Mouse (Mus musculus): ENCODE data around the gene Arhgef6.

The Arhgef6 gene

DNA sequence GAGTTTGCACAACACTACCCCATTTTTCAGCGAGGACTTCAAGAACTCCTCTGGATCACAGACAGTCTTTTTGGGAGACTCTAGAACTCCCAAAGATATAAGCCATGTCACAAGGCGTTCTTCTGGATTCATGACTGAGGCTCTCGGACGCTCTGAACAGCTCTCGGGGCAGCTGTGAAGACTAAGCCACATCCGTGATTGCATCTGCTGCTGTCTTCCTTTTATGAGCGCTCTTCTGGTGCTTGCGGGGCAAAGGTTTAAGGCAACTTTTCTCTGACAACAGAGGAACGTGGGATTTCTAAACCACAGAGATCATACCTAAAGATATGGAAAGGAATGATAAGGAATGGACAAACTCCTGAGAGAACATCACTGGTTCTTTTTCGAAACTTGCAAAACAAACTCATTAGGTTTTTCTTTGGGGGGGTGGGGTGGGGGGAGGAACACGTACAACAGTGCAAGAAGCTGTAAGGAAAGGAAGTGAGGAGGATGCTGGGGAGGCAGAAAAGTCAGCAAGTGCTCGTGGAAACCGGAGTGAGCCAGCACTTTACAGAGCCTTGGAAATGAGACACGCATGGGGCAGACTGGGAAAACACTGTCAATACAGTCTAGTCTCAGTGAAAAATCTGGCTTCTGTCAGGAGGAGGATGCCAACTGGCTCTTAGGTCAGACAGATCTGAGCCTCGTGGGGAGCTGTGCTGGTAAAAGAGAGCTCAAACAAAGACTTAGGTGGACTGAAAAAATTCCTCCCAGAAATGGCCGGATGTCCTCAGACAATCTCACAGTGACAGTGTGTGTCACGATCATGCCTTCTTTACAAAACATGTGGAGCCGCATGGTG, at the start of gene Arhgef6:
Arhgef6 (minus strand) TSS at position 359 of the 841 bp plus-strand sequence.
- no peak for DNase-seq (ENCODE audit: low spot score in 2 of 2)

DNA sequence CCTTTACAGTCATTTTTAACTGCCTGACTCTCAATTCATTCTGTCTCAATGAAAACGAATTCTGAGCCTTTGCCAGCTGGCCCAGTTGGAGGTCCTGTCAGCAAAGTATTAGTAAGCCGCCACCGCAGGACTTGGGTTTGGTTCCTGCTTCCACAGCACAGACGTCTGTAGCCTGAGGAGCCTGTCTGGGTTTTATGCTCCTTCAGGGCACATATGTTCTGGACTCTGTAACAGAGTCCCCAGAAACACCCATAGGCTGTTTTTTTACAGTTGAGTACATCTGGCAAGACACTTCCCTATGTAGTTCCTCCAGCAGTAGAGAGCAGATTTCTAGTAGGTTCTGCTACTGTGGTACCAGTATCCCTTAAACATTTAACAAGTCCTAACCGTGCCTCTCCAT, 42.4 kb upstream of the Arhgef6 start:
- DNase-seq (ENCODE audit: low spot score in 2 of 2), result no peak

DNA sequence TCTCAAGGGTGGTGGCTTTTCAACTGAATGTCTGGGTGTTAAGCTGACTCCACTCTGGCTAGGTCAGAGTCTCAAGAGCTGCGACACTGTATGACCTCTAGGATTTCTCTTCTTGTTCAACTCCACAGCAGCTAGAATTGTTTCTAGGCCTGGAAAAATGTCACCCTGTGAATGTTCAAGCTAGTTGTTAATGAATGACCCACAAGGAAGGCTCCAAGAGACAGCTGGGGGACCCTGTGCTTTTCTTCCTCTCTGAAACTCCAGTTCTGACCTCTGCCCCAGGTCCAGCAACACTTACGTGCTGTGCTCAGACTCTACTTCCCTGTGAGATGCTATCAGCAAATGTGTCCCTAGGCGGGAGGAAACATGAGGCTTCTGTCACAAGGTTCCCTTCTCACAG, 40.0 kb upstream of the Arhgef6 start:
- no peak for DNase-seq (ENCODE audit: low spot score in 2 of 2)

DNA sequence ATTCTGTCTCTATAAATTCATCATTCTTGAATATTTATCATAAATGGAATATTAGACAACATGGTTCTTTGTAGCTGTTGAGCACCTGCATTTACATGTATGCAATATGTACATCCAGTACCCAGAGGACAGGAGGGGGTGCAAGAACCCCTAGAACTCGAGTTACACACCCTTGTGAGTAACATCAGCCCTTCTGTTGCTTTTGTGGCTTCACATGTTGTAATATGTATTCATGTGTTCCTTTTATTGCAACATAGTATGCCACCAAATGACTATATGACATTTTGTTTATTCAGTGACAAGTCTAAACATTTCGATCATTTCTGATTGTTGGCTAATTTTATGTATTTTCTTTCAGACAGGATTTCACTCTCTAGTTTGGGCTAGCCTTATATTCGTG, 38.6 kb upstream of the Arhgef6 start:
- DNase-seq (ENCODE audit: low spot score in 2 of 2), result no peak

DNA sequence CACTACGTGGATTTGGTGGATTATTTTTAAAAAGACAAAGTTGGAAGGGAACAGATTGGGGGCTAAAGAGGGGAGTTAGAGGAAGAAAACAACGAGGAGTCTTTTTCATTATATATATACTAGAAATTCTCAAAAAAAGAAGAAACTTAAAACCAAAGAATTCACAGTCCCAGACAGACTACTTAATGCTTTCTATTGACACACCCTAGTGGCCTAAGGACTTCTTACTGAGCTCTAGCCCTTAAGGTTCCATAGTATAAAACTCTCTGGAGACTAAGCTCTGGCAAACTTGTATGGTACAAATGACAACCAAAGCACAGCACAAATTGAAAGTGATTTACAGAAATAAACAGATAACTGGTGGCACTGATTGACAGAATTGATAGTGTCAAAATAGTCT, 35.5 kb upstream of the Arhgef6 start:
- DNase-seq (ENCODE audit: low spot score in 2 of 2), result no peak

DNA sequence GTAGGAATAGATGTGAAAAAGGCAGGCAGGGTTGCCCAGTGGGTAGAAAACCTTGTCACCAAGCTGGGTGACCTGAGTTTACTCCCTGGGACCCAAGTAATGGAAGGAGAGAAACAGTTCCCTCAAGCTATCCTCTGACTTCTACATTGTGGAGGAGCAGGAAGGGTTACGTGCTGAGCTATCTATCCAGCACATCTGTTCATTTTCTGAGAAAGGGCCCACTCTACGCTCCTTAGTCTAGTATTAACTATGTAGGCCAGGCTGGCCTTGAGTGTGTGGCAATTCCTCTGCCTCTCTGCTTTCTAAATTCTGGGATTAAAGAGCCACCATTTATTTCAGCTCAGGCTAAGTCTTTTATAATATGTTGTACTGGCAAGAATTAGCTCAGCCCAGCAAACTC, 35.0 kb upstream of the Arhgef6 start:
- no peak for DNase-seq (ENCODE audit: low spot score in 2 of 2)

DNA sequence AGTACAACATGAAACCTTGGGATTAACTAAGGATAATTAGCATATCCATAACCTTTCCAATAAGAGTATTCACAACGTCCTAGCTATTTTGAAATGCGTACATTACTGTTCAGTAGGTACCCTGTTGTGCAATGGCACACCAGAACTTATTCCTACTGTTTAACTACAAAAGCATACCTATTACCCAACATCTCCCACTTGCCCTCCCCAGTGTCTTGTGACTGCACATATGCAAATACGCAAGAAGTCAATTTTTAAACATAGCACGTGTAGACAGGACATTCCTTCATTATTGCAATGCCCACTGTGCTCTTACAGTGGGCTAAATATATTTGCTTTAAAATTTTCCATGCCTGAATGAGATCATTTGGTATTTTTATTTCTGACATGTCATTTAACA, 34.4 kb upstream of the Arhgef6 start:
- no peak for DNase-seq (ENCODE audit: low spot score in 2 of 2)

DNA sequence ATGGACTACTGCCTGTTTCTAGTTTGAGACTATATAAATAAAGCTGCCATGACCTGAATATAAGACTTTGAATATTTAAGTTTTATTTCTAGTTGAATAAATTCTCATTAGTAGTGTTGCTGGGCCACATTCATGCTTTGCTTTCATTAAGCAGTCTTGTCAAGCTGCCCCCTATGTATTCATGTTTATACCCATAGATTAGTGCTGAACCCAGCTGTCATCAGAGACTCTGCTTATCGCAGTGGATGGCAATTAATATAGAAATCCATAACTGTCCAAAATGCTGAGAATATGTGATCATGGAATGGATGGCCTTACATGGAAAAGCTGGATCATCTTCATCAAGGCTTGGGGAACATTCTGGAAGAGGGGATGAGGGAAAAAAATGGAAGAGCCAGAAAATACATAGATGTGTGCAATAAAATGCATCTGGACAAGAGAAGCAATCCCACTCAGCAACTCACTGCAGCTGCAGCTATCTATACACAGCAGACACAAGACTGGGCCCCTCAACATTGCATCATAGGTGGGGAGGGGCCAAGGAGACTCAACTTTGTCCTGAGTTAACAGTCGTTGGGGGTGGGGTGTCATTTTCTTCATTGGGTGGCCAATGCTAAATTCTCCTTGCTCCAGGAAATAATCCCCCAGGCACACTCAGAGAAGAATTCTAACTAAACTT, 26.5 kb upstream of the Arhgef6 start:
- DNase-seq (ENCODE audit: low spot score in 2 of 2), result no peak

DNA sequence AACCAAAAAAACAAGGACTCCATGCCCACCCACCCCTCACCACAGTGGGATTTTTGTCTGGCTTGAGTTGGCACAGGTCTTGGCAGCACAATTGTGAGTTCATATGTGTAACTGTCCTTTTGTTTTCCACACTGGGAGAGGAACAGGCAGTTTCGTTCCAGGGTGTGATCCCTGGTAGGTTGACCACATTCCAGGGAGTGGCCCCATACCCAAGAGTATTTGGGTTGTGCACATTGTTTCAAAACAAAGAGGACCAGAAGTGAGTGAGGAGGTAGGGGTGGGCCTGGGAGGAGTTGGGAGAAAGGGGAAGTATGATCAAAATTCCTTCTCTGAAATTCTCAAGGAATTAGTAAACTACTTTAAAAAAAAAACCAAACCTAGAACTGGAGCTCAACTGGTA, 20.8 kb upstream of the Arhgef6 start:
- DNase-seq (ENCODE audit: low spot score in 2 of 2), result no peak

DNA sequence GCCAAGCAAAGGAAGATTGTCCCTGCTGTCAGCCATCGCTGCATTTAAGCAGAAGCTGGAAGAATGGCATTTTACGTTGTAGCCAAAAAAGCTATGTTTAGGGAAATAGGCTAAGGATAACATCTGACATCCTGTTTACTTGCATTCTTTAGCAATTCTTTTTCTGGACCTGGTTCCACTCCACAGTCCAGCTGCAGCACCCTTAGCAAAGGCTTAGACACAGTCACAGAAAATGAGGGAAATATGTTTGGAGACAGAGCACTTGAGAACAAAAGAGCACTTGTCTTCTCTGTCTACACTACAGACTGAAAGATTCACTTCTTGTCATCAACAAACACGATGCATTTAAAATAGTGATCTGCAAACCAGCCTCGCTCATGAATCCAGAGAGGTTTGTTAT, 691 bp upstream of the Arhgef6 start:
- DNase-seq (ENCODE audit: low spot score in 2 of 2), result no peak

DNA sequence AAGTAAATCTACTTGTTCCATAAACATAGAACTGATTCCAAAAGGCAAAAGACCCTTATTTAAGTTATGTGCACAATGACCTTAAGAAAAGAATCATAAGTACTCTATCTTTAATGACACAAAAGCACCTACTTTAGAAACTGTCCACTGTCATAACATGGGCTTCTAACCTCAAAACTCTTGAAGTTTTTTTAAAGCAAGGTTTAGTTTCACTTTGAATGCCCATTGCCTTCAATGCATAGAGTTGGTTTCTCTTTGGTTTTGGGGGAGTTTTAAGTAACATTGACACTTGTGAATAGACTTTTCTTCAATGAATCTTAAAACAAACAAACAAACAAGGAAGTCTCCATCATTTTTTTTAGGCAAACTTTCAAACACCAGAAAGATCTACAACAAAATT, 947 bp downstream of the Arhgef6 start:
- no peak for DNase-seq (ENCODE audit: low spot score in 2 of 2)

DNA sequence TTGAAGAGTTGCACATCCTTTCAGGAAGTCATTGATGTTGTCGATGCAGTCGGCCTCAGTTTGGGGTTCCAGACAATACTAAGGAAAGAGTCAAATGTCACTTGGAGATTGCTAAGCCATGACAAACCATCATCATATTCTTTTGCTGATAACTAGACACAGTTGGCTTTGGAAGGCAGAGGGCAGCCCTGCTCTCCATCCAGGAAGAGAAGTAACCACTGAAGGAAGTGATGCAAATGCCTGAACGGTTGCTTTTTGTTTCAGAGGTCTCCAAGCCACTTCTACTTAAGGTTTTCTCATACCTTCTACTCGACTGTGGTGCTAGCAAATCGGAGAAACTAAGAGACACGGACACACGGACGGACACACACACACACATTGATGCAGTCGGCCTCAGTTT, 1.6 kb downstream of the Arhgef6 start:
- no peak for DNase-seq (ENCODE audit: low spot score in 2 of 2)

DNA sequence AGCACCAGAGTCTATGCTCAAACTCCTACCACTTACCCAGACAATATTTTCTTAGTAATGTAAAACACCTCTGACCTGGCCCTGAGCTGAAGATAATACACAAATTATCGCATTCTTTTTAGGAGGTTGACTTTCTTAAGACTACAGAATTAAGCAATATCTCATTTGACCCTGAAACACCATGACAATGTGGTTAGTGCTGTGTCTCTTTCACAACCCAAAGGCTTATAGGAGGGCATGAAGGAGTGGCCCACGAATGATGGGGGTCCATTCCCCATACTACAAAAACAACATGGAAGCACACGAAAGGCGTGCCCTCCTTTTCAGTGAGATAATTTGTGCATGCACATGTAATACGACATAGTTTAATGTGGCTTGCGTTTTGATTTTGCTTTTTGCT, 3.2 kb downstream of the Arhgef6 start:
- DNase-seq (ENCODE audit: low spot score in 2 of 2), result no peak

DNA sequence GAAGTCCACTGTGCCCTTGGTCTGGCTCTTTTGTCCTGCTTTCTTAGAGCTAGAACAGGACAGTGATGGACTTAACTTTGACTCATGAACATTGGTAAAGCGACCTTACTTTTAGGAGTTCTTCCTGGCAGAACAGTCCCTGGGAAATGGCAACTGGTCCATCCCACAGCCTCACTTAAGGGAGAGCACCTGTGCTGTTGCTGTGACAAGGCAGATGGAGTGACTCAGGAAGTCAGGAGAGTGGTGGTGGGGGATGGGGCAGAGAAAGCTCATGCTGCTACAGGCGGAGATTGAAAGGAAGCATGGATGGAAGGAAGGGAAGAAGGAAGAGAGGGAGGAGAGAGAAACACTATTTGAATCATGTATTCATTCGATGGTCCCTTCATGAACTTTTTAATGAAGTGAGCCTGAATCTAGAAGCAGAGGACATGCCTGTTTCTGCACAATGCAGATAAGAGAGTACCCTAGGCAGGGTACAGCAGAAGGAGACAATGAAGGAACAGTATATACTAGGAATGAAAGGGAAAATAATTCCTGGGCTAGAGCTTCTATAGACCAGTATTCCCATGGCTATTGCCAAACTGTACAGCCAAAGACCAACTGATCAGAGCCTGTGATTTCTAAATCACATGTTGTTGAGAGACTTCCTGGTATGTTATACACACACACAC, 10.7 kb downstream of the Arhgef6 start:
- DNase-seq (ENCODE audit: low spot score in 2 of 2), result no peak

DNA sequence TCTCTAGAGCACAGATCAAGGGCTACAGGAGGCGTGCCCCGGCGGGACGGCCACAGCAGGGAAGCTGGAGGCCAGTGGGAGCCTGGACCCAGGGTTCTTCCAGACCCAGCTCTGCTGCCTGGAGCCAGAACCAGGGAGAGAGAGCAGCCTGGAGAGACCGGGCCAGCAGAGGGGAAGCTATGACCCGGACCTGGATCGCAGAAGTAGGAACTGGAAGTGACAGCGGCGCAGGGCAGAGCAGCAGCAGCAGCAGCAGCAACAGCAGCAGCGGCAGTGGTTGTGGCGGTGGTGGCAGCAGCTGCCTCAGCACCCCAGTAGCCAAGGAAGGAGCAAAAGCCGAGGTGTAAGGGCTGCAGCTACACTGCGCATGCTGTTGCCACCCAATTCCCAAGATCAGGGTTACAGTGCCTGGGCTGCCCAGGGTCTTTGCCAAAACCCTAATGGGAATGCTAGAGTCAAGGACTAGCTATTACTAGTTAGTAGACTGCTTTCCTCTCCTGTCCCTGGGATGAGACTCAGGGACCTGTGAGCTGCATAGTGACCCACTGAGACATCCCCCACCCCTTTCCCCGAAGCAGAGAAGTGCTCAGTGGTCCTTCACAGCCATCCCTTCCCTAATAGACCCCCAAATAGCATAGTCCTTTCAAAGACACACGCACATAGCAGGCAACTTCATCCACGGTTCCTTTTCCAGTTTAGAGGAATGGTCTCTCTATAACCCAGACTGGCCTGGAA, 11.9 kb downstream of the Arhgef6 start:
- no peak for DNase-seq (ENCODE audit: low spot score in 2 of 2)

DNA sequence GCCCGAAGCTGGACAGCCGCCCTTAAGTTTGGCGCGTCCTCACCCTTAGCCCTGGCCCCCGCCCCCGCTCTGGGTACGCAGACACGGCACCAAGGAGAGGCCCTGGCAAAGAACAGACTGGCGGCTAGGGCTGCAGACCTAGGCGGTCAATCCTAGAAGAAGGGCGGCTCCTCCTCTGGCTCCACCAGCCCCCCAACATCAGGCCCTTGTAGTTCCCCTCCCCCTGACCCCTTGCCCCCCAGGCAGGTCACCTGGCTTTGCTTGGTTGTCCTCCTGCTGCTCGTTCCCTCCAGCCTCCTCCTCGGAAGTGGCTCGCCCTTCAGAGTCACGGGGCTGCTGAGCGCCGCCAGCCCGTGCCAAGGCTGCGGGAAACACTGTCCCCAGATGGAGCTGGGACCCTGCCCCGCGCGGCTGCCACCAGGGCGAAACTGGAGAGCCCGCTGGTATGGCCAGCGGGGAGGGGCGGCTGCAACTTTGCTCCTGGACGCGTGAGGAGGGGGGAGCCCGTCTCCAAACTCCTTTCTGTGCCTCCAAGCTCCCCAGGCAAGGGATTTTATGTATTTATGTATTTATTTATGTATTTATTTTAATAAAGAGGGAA, 12.6 kb downstream of the Arhgef6 start:
- no peak for DNase-seq (ENCODE audit: low spot score in 2 of 2)

DNA sequence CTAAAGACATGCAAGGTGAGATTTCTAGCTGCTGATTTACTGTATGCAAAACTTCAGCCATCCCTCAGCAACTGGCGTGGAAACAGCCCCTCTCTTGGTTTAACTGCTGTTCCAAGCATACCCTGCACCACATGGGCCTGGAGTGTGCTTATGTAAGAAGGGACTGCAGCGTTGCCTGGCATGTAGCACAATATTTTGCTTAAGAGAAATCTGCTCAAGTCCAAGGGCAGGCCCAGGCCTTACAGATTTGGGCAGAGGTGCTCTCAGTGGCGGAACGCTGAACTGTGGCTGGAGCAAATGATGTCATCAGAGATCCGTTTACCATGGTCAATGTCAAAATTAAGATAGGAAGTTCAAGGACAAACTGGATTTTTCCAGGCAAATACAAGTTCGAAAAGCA, 13.6 kb downstream of the Arhgef6 start:
- no peak for DNase-seq (ENCODE audit: low spot score in 2 of 2)

DNA sequence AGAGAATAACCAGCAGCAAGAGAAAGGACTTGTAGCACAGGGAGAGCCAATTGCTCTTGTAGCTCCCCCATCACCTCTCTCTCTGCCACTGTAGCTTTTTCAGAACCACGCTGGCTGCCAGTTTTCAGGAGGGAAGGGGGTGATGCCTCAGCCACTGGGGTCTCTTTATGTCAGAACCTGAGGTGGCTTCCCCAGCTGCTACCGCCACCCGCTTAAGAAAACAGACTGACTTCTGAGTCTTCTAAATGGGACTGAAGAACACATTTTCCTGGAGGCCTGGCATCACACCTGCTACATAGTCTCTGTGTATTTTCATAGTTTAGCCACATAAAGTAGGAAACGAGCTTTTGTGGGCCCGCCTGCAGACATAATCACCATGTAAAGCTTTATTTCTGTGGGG, 26.5 kb downstream of the Arhgef6 start:
- no peak for DNase-seq (ENCODE audit: low spot score in 2 of 2)

DNA sequence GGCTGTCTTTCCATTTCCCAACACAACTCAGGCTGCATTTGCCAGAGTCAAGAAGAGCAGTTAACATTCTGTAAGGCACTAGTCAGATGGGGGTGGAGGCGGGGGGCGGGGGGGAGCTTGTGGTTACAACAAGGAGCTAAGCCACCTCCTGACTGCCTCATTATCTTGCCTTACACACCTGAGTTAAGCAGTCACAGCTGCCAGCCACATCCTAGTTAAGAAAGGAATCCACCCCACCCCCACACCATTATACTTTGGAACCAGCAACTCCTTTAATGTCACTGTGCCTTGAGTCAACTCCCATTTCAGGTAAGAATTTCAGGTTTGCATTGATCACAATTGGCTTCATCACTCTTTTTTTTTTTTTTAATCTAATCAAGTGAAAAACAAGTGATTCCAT, 28.5 kb downstream of the Arhgef6 start:
- DNase-seq (ENCODE audit: low spot score in 2 of 2), result no peak

DNA sequence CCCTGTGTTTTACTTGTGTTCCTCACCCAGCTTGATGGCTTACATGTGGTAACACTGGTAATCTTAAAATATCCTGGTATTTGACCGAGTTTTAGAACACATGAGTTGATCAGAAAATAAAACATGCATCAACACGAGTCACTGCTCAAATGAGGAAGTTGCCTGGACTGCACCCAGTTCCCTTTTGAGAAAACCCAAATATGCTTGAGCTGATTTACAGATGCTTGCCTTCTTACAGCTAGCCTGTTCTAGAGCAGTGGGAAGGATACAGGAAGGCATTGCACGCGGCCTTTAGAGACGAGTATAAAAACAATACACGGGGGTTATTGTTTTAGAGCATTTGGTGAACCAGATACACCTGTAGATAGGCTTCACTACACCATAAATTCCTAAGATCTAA, 31.8 kb downstream of the Arhgef6 start:
- no peak for DNase-seq (ENCODE audit: low spot score in 2 of 2)

DNA sequence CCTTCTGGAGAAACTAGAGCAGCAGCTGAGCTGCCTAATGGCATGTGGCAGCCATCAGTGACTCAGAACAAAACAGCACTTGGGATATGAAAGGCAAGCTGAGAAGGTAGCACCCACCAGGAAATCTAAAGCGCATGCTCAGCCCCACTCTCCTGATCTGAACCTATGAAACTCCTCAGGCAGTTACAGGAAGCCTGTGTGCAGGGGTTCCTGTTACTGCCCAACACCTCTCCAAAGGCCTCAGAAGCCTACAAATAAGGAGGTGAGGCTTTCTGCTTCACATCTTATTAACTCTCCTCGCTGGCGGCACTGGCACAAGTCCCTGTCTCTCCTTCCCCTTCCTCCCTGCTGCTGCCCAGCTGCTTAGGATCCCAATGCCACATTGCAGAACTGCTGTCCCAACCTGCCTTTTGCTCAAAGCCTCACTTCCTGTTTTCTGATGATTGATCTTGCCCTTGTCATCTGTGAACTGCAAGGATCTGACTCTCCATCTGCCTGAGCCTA, 33.7 kb downstream of the Arhgef6 start:
- DNase-seq (ENCODE audit: low spot score in 2 of 2), result no peak
